Mouse (Mus musculus): ENCODE results near the gene Zfand3. TPM values are rescaled to one million over a fixed set of nuclear protein-coding genes. Genes with fewer than 3 reads are reported as not detected.

The Zfand3 gene
- polyA plus RNA-seq, 1 experiment, result 166 TPM

DNA sequence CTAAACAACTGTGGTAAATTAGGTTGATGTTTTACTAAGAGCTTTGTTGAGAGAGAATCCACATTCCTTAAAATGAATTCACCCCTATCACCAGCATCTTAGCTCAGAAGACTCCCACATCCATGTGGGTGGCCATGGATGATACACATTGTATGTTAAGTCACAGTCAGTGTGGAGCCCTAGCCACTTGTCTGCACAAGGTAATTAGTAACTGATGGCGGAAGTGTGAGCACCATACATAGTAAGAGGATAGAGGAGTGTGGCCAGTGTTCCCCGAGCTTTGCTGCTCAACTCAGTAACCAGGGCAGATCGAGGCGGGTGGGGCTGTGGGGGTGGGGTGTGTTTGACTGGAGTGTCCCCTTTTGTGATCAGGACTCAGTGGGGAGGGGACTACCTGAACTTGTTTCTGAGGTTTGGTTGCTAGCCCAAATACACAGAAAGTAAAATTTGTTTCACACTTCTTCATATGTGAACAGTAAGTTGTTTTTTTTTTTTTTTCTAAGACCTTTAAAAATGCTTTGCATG is 99.2 kb downstream of the Zfand3 start:
- no peak for DNase-seq (ENCODE audit: low read depth)

DNA sequence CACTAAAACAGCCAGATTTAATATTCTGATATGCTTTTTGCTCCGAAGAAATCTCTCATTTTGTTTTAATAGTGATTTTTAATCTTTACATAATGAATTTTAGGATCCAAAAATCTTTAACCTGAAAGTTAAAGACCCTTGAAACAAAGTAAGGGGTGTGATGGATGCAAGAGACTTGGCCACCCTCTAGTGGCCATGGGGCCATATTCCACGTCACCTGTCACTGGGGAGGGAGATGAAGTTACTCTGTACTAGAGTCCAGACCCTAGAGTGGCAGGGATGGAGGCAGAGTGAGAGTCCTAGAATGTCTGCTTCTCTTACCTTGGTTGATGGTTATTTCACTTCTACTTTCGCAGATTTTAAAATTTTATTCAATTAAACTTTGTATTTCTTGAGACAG is 100.8 kb downstream of the Zfand3 start:
- DNase-seq (ENCODE audit: low read depth), result no peak

DNA sequence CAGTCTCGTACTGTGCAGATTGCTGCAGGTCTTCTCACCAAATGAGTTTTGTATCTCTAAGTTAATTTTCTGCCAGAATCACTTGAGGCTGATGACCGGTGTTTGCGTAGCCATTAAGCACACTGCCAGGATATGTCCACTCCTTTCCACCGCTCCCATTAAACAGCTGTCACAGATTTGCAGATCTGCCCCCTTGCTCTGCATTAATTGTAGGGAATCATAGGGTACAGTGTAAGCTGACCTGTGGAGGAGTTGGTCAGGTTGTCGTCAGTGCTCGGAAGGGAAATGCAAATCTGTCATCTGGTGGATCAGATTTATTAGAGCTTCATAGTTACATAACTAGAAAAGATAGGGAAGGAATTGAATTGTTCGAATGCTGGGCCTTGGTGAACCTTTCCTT is 106.1 kb downstream of the Zfand3 start:
- no peak for DNase-seq (ENCODE audit: low read depth)

DNA sequence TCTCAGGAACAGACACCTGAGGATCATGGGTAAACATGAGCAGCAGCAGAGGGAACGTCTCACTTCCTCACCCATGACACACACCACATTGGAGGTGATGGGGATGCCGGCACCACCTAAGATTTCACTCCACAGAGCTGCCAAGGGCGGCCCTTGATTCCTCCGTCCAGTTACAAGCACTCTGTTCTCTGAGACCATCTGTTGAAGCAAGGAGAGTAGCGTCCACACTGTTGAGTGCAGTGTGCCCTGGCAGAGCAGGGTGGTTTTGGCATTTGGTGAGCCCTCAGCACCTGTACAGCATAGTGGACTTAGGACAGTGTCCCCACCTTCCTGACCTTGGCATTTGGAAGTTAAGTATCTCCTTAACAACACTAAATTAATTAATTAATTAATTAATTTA is 107.0 kb downstream of the Zfand3 start:
- DNase-seq (ENCODE audit: low read depth), result no peak

DNA sequence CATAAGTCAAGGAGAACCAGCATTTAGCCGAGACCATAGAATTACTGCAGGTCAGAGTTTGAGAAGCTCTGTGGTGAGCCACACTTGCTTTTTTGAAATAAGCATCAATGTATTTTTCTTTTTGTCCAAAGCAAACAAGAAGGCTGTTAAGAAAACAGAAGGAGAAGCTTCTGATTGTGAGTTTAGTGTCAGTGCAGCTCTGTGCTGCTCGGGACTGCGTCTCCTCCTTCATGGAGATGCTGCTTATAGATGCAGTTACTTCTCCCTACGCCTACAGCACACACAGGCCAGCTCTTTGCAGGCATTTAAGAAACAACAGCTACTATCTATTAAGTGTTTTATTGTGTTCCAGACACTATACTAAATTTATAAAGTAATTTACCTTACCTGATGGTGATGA is 107.5 kb downstream of the Zfand3 start:
- no peak for DNase-seq (ENCODE audit: low read depth)

DNA sequence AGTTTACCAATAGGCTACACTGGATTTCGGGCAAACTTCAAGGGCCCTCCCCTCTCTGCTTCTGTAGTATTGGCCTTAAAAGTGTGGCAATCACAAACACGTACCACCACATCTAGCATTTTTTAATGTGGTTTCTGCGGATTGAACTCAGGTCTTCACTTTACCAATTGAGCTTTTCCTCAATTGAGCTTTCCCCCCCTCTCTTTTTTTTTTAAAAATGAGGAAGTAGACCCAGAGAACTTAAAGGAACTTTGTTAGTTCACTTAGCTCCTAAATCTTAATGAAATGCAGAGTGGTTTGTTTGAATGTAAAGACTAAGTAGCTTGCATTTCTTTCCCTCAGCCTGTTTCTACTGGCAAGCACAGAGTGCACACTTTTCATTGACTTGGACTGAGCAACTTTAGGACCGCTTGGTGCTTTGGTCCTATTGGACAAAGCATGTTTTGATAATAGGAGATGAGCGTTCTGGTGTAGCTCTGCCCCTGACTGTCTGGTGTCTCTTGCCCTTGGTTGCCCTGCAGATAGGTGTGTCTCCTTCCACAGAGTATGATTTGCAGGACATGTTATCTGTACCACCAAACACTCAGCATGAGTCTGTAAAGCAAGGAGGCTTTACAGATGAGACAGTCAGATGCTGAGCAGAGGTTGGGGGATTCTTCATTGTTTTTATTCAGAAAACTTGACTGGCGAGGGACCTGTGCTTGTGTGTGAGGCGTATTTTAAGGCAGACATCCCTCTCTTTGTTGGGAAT is 108.2 kb downstream of the Zfand3 start:
- DNase-seq (ENCODE audit: low read depth), result no peak

DNA sequence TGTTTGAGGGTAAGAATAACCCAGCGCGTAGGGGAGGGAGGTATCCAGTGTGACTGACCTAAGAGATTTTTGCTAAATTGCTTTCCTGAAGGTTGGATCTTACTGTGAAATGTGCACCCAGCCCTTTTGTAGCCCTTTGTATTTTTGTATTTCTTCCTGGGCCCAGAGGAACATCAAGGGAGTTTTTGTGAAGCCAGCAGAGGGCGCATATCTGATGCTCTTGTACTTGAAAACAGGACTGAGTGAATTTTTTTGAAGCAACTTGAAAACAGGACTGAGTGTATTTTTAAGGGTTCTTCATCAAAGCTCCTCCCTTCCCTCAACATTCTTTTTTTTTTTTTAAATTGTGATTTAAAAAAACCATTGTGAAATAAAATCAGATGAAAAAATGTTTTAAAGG is 110.2 kb downstream of the Zfand3 start:
- no peak for DNase-seq (ENCODE audit: low read depth)

DNA sequence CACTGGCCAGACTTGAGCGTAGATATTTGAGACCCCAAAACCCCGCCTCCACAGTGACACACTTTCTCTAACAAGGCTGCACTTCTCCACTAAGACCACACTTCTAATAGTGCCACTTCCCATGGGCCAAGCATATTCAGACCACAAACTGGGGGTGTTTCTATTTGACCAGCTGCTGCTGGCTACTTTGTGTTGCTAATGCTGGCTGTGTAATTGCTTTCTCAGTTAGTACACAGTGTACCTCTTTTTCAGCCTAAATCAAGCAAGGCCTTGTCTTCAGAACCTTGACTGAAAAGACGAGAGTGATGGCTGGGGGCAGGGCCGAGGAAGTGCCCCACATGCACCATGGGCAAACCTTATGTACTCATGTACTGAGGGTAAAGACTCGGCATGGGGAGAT is 111.7 kb downstream of the Zfand3 start:
- DNase-seq (ENCODE audit: low read depth), result no peak

DNA sequence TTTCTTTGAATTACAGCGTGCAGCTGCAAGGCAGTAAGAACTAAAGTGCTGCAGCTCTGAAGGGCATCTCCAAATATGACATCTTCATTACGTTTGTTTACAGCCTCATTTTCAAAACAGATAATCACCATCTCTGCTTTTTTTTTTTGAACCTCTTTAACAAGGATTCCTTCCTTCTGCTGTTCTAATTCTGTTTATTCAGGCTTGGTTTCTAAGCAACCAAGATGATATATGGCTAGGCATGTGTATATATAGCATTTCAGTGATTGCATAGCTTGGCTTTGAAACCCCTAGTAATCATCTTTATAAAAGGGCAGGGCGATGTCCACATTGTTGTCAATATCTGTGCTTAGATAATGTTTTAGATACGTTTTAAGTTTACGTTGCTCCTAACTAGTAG is 113.5 kb downstream of the Zfand3 start:
- no peak for DNase-seq (ENCODE audit: low read depth)

DNA sequence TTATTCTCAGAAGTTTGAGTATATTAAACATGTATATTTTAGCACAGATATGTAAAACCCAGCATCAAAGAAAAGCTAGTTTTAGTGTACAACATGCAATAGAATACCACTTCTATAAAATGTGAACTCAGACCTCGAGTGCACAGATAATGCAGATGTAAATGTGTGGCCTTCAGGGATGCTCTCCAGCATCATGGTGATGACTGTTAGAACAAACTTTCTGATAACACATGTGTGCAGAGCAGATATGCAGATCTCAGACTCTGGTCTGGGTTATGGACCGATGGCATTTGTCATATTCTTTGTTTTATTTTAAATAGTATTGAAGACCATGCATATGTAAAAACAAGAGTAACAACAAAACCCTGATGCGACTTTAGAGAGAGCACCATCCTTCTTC is 117.7 kb downstream of the Zfand3 start:
- no peak for DNase-seq (ENCODE audit: low read depth)

DNA sequence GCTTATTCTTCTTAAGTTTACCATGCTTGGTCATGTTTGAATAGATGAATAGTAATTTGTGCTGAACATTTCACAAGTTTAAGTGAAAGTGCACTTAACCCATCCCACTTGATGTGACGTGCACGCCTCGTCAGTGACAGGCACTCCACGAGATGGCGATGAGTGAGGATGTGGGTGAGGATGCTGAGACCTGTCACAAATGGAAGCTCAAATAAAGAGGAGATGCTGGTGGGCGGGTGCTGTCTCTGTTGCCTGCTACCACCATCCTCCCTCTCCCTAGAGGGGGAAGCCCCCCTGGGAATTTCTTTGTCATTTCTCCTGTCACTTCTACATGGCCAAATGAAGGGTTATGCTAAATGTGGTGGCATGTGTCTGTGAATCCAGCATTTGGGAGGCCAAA is 123.9 kb downstream of the Zfand3 start:
- DNase-seq (ENCODE audit: low read depth), result no peak

DNA sequence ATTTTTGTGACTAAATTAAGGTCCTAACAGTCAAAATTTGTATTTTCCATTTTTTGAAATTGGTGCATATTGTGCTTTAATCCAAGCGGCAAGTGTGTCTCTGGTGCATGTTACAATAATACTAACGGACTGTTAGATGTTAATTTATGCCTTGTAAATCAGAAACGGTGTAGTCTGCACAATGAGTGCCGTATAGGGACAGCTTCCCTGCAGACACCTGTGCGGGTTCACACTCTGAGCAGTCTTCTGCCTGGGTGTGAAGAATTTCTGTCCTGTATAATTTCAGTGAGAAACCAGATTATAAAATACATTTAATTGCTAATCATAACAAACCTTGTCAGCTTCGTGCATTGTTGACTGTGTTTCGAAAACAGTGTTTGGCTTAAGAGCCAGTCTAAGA is 124.7 kb downstream of the Zfand3 start:
- DNase-seq (ENCODE audit: low read depth), result no peak

DNA sequence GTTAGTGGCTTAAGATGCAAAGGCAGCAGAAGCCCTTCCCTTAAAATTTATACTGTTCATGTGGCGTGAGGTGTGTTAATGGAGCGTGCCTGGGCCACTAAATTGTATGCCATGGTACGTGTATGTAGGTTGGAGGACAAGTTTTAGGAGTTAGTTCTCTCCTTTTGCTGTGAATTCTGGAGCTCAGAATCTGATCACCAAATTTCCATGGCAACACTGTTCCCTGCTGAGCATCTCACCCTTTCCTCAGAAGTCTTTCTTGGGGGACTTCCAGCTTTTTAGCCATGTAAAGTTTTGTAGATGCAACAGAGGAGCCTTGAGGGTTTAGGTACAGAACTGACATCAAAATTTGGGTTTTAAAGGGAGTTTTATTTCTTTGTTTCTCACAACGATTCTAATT is 125.8 kb downstream of the Zfand3 start:
- DNase-seq (ENCODE audit: low read depth), result no peak

DNA sequence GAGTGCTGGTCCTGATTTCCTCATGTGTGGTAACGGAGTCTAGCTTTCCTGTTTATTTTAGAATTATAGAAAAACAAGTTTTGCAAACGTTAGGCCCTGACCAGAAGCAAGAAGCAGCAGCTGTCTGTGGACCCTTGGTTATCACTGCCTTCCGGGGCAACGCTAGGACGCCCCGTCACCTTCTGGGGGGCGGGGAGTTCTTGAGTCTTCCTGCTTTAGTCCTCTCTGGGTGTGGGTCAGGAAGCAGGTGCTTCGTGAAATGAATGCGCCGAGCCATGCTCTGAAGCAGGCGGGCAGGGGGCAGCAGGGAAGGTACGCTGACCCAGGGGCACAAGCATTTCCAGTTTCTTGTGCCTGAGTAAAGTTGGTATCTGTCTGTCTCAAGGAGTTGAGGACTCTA is 129.1 kb downstream of the Zfand3 start:
- DNase-seq (ENCODE audit: low read depth), result no peak

DNA sequence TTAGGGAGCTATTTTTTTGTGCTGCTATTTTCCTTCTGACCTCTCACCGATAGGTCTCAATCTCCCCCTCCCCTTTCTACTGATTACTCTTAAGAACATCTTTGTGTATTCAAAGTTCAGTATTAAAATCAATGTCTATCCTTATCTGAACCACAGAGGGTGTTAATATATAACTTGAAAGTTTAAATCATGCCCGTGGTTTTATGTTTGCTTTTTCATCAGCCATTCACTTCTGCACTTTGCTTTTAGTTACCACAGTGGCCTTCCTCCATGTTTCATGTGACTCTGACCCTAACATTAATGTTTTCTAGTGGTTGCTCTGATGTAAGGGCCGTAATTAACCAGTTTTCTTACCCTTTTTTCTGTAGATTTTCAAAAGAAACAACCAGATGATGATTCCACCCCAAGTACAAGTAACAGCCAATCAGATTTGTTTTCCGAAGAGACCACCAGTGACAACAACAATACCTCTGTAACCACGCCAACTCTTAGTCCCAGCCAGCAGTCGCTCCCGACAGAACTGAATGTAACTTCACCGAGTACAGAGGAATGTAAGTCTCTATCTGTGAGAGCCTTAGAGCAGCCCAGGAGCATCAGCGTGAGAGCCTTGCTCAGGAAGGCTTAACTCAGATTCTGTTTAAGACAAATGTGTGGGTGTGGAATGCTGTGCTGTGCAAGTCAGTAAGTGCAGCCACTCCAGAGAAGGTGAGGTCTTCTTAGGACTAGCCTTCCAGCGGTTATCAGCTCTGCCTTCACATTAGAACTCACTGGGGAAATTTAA is 130.6 kb downstream of the Zfand3 start:
- DNase-seq (ENCODE audit: low read depth), result no peak

DNA sequence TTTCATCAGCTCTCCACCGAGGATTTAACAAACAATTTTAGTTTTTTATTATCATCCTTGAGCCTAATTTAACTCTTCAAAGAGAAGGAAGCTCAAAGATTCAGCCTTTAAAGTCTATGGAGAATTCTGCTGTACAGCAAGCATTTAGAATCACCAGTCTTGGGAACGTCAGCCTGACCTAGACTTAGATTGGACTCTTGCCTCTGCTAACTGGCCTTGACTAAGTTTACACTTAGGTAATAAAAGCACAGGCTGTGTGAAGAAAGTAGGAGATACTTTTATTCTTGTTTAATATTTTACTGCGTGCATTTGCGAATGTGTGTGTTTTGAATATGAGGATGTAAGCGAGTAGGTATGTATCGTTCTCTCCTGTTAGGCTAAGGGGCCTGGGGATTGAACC is 131.4 kb downstream of the Zfand3 start:
- DNase-seq (ENCODE audit: low read depth), result no peak

DNA sequence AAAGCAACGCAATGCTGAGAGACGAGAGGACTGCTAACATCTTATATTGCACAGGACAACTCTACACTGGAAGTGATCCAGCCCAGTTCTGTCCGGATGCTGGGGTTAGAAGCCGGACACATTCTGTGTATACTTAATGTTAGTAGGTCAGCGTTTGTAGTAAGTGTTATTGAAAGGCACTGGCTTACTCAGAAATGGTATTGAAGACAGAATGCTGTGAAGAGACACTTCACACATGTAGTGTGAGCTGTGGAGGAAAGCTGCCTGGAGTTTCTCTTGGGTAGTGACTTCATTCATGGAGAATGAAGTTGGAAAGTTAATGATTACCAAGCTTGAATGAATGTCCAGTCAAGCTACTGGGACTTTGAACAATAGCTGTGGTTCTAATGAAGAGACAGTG is 132.2 kb downstream of the Zfand3 start:
- no peak for DNase-seq (ENCODE audit: low read depth)

DNA sequence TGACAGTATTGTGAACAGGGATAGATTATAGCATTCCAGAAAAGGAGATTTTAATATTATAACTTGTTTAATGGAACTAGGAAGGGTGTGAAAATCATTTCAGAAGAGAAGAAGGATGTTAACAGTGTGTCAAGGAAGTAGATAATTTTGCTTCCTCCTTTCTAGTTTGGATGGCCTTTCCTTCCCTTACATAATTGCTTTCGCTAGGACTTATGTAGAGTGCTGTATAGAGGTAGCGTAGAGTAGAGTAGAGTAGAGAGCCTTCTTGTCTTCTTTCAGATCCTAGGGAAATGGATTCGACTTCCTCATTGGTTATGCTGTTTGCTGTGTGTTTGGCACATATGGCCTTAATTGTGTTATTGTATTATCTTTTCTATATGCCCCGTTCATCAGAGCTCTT is 132.6 kb downstream of the Zfand3 start:
- DNase-seq (ENCODE audit: low read depth), result no peak

DNA sequence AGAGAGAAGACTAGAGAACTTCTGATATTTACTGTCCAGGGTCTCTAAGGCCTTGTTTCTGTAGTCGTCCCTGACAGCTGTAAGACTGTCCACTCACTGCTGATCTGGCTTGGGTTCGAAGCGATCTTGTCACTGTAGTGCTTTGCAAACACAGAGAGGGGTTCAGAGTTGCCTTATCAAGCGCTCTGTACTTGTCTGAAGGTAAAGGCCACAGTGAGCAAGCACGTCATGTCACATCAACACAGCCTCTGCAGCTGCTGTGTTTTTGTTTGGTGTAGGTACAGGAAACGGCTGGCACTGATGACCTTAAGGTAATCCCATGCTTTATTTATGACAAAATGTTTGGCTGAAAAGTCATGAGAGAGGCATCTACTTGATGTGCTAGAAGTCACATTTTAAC is 139.6 kb downstream of the Zfand3 start:
- DNase-seq (ENCODE audit: low read depth), result no peak

DNA sequence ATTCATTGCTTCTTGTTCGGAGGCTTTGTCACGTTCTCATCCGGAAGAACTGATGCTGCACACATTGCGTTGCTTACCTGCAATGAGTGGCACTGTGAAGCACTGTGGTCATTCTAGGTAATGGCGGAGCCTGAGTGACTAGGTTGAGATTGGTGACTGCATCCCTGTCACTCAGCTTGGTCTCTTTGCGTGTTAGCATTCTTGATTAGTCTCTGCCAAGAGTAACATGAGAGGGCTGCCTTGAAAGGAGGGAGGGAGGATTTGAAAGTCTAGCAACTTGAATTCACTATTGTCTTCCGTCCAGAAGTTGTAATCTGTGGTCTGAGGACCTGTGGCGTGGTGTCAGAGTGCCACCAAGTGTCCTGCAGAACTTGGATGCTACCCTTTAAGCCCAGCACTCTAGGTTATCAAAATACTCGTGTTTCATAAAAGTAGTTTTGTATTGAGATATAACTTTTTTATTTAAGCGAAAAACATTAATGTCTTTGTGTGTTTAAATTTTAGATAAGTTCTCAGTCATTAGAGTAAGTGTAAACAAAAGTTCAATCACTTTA is 141.1 kb downstream of the Zfand3 start:
- DNase-seq (ENCODE audit: low read depth), result no peak

DNA sequence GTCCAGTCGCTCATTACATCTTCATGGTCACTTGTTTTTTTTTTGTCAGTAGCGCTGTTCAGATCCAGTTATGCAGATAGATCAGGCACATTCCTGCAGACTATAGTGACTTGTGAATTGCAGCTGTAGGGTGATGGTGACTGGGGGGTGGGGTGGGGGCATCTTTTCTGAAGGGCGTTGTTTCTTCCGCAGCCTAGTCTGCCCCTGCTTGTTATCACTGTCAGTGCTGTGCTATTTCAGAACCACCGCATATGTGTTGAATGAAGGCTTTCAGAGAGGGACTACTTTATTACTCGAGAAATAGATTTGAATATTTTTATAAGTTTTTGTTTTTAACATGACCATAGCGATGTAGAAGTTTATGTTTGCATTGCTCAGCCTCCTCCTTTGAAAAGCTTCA is 142.0 kb downstream of the Zfand3 start:
- DNase-seq (ENCODE audit: low read depth), result no peak

DNA sequence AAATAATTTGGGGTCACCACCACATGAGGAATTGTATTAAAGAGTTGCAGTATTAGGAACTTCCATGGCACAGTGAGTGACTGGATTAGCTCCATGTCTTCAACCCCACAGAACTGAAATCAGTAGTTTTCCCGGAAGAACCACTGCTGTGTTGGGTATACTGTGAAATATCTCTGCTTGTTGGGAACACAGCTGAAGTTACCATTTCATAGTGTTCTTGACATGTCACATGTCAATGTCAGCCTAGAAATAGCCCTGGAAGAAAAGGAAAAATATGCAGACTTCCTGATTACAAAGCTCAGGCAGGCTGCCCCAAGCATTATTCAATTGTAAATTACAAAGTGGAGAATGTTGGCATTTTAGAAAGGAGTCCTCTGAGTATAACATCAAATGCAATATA is 143.4 kb downstream of the Zfand3 start:
- no peak for DNase-seq (ENCODE audit: low read depth)

DNA sequence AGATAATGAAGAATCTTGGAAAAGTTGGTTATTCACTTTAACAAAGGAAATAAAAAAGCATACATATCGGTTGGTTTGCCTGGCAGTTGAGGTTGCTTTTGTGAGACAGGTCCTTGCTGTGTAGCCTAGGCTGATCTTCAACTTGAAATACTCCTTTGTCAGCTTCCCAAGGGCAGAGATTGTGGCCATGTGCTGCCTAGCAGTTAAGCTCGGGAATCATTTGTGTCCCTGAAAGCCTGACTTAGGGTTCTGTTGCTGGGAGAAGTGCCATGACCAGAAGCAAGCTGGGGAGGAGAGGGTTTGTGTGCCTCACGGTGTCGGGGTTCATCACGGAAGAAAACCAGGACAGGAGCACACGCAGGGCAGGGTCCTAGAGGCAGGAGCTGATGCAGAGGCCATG is 143.8 kb downstream of the Zfand3 start:
- DNase-seq (ENCODE audit: low read depth), result no peak
